Mouse (Mus musculus) kidney, adult 18-20 months (tissue): ENCODE measurements around the gene Hcn2.
A peak's percentile ranks its signal among the peaks of the same experiment; 100 is the strongest.

Experiments used
- DNase-seq: peaks from one replicate; pipeline ENCODE4 v3.0.0; 2021

Hcn2 gene

DNA sequence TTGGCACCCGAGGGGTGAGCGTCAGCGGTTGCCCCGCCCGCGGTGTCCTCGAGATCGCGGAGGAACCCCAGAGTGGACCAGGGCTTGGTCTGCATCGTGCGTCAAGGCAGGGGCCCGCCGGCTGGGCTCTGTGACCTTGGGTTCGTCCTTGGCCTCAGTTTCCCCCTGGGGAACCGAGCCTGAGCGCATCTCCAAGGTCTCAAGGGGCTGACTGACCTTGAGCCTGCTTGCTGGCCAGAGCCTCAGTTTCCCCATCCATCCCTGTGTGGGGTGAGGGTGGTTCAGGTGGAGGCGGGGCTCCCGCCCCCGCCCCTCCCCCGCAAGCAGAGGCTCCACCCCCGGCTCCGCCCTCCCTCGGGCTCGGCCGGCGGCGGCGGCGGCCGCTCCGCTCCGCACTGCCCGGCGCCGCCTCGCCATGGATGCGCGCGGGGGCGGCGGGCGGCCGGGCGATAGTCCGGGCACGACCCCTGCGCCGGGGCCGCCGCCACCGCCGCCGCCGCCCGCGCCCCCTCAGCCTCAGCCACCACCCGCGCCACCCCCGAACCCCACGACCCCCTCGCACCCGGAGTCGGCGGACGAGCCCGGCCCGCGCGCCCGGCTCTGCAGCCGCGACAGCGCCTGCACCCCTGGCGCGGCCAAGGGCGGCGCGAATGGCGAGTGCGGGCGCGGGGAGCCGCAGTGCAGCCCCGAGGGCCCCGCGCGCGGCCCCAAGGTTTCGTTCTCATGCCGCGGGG is at the start of gene Hcn2:
Hcn2 (plus strand) TSS at position 381 of the 734 bp plus-strand sequence.
- no peak for DNase-seq

DNA sequence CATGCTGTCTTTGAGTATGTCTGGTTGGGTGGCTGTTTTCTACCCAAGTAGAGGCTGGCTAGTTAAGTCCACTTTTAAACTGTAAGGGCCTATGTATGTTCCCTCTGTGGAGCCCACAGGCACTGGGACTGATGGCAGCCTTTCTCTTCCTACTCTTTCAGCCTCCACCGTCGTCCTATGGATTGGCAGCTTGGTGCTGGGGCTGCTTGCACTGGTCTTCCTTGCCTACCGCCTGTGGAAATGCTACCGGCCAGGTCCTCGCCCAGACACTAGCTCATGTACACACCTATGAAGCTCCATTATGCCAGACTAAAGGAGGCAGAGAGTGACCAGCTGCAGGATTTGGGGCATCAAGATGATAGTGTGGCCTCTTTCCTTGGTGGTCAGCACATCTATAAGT is 48.4 kb upstream of the Hcn2 start:
- DNase-seq: no peak

DNA sequence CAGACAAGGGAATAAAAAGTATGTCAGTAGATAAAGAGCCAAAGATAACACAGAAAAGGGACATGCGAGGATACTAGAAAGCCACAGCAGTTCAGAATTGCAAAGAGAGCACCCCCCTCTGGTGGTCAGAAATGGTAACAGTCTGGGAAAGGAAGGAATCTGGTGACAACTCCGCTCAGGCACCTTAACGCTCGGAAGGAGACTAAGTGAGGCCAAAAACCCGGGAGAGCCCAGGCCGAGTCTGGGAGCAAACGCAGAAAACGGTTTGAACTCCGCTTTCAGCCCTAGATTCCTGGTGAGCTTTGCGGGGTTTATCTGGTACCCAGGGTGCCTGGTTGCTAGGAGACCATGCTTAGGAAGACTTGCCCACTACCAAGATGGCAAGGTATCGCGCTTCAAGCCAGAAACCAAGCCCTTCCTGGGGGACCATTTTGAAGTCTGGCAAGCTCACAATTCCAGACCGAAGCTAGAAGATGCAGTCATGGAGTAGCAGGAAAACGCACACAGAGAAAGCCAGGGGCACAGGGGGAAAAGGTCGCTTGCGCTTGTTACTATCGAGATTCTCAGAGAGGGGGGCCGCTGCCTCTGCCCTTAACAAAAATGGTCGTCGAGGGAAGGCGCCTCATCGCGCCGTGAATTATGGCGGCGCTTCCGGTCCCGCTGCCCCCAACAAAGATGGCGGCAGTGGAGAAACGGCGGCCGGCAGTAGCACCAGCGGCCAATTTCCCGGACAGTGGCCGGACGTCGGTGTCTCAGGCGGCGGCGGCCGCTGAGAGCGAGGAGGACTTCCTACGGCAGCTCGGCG is 47.5 kb upstream of the Hcn2 start, which contains the start of gene Tpgs1:
Tpgs1 (plus strand) TSS at position 599 of the 805 bp plus-strand sequence.
- peak; percentile 96 for DNase-seq

DNA sequence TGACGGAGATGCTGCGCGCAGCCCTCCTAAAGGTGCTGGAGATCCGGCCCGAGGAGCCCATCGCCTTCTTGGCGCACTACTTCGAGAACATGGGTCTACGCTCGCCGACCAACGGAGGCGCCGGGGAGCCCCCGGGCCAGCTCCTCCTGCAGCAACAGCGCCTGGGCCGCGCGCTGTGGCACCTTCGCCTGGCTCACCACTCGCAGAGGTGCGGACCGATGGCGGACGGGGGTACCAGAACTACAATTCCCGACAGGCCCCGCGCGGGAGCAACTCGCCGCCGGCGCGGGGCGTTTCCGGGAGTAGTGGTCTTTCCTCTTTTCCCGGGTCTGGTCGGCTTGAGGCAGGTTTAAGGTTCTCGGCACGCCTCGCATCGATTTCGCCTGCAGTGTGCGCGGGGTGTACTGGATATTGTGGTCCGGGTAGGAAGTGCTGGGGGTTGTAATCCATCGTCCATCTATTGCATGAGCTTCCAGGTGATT is 46.8 kb upstream of the Hcn2 start:
- peak; percentile 80 for DNase-seq

DNA sequence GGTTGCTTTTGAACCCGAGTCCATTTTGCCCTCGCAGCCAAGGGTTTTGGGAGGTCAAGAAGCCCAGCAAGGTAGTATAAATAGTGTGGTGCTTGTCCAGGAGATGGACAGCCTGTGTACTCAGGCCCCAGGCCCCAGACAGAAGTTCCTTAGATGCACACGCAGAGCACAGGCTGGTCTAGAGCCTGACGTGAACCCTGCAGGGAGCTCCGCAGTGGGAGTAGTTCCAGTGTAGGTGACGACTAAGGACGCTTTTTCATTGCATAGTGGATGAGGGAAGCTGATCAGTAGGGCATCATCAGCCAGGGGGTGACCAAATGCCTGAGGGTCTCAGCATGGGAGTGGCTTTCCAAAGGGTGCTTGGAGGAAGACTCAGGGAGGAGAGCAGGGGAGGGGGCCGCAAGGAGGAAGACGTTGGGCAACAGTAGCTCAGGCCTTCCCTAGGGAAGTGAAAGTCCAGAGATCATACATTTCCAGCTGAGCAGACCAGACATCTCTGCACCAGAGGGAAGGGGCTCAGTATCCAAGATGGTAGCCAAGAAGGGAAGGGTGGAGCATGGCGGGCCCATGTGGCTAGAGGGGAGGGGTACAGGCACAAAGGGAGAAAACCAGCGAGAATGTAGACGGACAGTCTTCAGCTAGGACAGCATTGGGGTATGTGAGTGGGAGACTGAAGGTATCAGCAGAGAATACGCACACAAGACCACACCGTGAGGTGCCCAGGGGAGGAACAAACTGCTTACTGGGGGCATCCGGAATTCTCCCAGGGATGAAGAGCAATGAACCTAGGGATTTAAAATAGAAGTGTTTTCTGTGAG is 46.2 kb upstream of the Hcn2 start:
- no peak for DNase-seq

DNA sequence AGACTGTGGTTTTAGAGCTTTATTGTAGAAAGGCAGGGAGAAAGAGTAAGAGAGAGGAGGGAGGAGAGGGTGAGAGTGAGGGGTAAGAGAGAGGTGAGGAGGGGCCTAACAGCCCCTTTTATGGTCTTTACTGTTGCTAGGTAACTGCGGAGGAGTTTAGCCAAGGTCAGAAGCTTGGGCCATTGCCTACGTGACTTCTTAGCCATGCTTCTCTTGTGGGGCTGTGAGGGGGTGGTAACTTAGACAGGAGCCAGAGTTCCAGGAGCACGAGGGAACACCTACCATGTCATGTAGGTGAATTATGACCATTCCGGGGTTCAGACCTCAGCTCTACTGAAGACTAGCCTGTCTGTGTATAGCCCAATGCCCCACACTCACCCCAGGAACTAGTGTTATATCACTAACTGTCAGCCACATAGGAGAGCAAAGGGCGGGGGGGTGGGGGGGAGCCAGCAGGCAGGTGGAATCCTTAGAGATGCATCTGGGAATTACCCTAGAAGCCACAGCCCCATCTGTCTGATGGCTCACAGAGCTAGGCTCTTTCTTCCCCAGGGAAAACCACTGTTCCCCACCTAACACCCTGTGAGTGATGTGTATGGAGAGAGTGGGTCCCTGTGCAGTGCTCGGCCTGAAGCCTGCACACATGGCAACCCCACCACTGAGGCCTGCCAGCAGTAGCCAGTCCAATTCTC is 44.9 kb upstream of the Hcn2 start:
- no peak for DNase-seq

DNA sequence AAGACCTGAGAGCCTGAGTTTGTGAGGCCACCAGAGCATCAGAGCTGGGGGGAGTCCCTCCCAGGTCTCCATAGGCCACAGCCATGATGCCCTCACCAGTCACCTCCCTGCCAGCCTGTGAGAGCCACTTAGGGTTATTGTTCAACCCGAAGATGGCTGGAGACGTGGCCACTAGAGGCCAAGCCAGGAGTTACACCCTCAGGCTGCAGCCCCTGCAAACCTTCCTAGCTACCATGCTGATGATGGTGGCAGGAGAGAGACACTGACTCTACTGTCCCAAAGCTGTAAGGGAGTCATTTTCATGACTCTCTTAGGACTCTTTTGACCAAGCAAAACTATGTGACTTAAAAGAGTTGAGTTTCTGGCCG is 44.4 kb upstream of the Hcn2 start:
- no peak for DNase-seq

DNA sequence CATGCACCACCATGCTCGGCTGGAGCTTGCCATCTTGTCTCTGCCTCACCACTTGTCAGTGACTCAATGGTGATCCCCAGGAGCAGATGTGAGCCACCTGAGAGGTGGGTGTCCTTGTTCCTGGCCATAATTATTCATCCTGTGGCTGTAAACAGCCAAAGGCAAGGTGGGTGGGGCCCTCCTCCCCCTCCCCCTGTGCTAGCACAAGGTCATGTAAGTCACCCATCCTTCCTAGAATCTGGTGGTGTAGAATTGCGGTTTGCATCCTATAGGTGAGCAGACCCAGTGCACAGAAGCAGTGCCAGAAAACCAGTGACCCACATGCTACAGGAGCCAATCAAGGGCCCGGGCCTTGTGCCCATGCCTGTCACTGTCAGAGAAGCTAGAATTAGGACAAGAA is 43.4 kb upstream of the Hcn2 start:
- no peak for DNase-seq

DNA sequence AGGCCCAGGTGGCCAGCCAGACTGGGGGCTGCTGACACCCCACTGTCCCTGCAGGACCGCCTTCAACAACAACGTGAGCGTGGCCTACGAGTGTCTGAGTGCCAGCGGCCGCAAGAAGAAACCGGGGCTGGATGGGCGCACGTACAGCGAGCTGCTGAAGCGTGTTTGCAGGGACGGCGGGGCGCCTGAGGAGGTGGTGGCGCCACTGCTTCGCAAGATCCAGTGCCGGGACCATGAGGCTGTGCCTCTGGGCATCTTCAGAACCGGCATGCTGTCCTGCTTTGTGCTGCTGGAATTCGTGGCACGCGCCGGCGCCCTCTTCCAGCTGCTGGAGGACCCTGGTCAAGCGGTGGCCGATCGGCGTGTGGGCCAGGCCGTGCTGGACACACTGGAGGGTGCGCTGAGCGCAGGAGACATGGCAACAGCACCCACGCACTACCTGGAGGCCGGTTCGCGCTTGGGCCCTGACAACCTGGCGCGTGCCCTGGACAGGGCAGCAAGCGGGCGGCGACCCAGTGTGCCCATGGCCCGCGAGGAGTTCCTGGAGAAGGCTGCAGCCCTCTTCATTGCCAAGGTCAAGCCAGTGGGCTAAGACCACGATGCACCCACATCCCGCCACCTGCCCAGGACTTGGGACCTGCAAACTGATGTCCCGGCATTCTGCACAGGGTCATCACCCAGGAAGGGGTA is 40.9 kb upstream of the Hcn2 start:
- no peak for DNase-seq

DNA sequence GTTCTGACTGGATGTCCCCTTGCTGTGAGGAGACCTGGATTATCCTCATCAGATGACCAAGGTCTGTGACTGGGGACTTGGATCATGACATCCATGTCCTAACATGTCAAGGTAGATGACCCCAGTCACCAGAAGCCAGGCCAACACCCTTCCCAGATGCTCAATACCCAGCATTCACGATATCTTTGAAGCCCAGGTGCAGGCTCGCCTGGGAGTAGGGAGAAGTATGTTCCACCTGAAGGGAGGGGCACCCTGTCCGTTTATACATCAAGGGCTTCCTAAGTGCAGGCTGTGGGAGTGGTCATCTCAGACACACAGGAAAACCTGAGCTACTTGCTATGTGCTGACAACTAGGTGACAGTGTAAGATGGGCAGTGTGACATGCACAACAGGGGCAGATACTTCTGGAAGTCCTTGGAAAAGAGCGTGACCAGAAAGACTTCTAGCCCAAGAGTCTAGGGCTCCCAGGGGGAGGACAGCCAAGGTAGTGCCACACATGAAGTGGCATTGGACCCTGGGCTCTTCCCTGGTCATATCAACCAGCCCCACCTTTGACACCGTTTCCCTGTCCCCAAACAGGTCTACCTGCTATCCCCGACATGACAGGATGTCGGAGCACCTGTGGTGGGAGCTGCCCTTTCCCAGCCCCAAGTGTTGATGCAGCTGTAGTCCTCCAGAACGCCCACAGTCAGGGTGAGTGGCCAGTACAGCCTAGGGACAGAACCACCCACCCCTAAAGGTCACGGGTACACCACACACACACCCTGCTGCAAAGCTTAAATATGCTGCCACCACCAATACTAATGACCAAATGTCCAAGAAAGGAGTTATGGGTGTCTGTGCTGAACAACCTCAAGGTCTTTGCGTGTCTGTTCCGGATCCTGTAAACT is 35.6 kb upstream of the Hcn2 start:
- DNase-seq: no peak

DNA sequence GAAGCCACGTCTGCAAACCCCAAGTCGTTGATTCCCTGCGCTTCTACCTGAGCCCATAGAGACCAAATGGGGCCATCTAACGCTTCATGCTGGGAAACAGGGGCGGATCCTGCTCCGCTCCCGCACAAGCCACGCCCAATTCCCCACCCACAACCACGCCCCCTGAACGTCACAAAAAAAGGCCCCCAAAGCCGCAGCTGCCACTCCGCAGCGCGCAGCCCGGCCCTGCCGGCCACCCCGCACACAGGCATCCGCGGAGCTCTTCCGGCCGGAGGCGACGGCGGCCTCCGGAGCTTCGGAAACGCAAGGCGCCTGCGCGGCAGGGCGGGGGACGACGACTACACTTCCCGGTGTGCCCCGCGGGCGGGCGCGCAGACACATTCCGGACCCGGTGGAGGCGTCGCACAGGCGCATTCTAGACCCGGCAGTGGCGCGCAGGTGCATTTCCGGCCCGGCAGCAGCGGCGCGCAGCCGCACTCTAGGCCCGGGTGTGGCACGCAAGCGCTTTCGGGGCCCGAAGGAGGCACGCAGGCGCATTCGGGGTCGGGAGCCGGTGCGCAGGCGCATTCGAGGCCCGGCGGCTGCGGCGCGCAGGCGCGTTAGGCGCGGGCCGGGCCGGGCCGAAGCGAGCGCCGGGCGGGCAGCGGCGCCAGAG is 34.7 kb upstream of the Hcn2 start, which contains the start of gene Cdc34:
Cdc34 (plus strand) TSS at position 605 of the 655 bp plus-strand sequence.
- DNase-seq: peak; percentile 99

DNA sequence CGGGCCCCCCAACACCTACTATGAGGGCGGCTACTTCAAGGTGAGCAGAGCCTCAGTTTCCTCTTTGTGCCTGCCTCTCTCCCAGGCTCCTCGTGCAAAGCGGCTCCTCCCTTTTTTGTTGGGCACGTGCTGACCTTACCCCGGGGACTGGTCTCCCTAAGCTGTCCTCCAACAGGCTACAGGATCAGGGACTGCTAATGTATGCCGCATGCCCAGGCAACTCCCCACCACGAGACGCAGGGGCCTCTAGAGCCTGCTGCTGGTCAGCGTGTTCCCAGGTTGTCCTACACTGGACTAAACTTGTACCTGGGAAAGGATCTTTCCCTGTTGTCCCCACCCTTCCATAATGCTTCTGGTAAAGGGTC is 33.9 kb upstream of the Hcn2 start:
- no peak for DNase-seq

DNA sequence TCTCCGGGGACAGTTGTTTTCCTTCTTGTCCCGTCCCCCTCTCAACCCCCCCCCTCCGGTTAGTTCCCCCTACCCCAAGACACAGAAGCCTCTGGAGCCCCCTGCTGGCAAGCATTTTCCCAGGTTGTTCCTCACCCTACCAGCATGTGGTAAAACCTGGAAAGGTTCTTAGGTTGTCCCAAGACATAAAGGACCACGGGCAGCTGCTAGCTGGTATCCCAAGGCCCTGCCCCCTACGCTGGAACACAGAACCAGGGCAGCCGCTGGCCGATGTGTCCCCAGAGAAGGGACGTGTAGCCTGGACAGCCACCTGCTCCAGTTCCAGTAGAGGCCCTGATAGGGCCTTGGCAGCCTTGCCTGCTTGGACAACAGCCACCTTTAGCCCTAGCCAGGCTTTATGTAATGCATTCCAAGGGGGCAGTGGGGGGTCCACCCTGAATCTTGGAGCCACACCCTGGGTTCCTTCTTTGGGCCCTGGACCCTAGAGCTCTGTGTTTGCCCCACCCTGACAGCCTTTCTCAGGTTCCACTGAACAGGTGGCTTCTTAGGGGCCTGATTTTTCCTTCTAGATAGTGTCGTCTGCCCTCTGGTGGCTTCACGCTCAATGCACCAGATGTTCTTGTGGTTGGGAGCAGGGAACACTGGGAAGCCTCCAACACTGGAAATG is 33.4 kb upstream of the Hcn2 start:
- DNase-seq: peak; percentile 75

DNA sequence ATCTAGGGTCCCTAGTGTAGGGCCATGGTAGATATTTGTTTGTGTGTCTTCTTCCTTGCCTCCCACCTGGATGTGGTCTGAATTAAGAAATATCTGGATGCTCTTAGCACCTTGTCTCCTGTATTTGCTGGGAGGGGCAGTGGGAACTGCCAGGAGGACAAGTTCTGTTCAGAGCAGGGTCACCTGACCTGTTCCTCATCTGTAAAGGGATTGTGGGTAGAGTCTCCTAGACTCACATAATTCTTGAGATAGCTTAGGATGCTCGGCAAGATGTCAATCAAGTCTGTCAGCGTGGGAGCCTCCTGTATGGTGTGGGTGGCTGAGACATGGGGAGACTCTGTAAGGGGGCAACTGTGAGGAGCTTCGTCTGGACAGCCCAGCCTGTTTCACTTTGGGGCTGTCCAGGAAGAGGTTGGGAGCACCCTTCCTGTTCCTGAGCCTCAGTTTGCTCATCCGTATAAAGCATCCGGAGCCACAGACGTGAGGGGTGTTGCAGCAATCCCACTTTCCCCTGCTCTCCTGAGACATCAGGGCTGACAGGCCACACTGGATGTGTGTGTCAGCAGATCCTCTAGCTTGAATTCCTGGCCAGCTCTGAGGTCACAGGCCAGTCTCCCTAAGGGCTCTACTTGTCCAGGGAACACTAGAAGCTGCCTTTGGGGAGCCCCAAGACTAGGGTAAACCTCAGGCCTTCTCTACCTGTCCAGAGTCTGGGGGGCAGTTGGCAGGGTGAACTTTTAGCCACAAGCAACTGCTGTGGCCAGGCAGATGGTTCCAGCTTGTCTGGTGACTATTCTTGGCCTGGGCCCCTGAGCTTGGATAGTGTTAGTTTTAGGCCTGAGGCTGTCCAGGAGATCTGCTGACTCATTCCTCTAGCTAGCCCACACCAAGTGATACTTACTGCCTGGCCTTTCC is 32.5 kb upstream of the Hcn2 start:
- peak; percentile 29 for DNase-seq

DNA sequence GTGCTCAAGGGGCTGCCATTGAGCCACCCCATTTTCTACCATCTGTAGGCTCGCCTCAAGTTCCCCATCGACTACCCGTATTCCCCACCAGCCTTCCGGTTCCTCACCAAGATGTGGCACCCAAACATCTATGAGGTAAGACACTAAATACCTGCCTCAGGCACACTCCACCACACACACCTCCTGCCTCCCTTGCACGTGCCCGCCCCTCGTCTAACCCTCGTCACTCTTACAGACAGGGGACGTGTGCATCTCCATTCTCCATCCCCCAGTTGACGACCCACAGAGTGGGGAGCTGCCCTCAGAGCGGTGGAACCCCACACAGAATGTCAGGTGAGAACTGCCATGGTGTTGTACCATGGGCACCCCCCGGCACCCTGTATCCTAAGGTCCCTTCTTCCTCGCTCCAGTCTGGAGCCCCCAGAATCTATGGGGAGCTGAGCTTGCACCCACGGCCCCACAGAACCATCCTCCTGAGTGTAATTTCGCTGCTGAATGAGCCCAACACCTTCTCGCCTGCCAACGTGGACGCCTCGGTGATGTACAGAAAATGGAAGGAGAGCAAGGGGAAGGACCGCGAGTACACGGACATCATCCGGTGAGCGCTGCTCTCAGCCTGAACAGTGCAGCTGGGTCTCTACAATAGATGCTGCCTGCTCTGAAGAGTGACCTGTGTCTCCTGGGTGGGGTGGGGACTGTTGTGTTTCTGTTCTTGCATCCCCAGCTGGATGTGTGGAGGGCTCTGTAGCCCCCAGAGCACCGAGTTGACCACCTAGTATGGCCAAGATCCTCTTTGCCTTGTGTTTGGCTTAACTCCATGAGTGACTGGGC is 31.4 kb upstream of the Hcn2 start:
- no peak for DNase-seq

DNA sequence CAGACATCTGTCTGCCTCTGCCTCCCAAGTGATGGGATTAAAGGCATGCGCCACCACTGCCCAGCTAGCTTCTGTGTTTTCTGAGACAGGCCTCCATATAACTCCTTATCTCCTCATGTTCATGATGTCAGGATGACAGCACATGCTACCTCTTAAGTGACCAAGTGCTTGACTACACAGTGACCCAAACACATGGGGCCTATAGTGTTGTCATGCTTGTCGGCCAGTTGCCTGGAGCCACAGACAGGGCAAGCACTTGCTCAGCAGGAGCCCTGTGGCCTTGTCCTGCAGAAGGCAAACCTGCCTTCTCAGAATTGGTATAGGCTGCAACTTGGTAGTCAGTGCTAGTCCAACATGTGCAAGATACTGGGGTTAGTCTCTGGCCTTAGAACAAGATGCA is 30.2 kb upstream of the Hcn2 start:
- DNase-seq: no peak

DNA sequence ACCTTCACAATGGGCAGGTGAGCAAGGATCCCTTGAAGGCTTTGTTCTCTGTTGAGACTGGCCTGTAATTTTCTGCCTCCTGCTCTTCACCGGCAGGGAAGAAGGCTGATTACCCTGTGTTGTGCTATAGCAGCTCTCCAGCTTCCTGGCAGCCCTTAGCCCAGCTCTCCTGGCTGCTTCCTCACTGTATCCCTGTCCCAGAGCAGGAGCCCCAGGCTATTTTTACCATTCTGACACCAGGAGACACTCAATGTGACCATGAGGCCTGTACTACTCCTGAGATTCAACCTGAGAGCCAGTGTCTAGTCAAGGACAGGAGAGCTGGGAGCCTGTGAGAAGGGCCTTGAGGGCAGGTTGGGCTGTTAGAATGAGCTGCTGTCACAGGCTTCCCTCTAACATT is 29.7 kb upstream of the Hcn2 start:
- DNase-seq: no peak

DNA sequence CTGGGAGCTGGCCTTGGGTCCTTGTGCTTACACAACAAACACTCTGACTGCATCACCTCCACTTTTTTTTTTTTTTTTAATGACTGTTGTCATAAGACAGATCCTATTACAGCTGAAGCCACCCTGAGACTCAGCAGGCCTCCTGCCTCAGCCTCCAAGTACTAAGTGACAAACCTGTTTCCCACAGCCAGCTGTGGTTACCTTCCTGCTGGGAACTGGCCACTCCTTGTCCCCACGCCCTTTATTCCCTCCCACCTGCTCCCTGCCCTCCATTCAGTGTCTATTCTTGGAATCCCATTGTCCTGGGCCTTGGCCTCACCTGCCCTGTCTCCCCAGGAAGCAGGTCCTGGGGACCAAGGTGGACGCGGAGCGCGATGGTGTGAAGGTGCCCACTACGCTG is 28.9 kb upstream of the Hcn2 start:
- no peak for DNase-seq
